Mouse (Mus musculus): Measurements from ENCODE around the gene Pcsk7.

GRCm38 (mm10) chr9:45952890-45953289, 46.6 kb downstream of the Pcsk7 start:
- TF ChIP-seq POLR2A (IDR thresholded peaks at IDR 0.05; ENCODE audit: borderline replicate concordance, low read depth, low read length) (no peak), CTCF (IDR thresholded peaks at IDR 0.05; ENCODE audit: low read depth, low read length) (no peak)

All from bone marrow macrophage, adult 2 months (primary cell).